Mouse (Mus musculus) lung, adult 18-20 months (tissue): ENCODE results near the gene Ppp1r21.
A peak's percentile ranks its signal among the peaks of the same experiment; 100 is the strongest.

ENCODE experiments used
- DNase-seq, 2 experiments: peaks; one replicate each; pipeline ENCODE4 v3.0.0; 2022; ENCODE audit warnings: mixed read lengths in 2 of 2

Gene Ppp1r21

DNA sequence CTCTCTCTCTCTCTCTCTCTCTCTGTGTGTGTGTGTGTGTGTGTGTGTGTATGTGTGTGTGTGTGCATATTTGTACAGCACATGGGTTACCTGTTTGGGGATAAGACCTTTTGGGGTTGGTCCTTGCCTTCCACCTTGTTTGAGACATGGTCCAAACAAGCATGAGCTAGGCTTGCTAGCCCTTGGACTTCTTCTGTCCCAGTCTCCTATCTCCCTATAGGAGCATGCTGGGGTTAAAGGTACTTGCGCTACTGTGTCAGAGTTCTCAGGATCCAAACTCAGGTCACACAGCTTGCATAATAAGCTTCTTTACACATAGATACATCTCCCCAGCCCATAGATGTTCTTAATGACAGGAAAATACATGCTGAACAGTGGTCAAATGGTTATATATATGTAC is 84.8 kb downstream of the Ppp1r21 start:
- no peak for DNase-seq

DNA sequence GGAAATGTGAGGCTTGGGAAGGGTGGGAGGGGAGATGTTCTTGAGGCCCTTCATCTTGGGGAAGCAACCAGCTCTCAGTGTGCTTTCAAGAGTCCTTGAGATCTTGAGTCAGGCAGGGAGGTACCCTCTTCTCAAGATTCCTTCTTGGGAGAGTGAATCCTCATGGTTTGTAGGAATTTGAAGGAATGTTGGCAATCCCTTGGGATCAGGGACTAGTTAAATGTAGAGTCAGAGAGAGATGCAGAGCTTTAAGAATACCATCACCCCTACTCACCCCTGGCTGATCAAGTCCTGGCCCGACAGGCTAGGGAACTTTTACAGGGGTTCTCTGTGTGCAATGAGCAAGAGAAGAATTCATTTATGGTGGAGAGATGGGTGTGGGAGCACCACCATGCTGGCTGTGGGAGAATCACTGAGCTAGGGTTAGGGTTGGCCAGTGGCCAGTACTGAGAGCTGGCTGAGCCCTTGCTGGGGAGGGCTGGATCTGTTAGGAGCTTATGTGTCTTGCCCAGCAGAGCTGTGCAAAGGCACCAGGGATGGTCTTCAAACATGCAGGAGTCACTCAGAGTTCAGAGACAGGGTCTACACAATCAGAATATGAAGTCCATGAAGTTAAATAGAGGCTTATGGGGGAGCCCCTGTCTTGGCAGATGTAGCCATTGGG is 85.7 kb downstream of the Ppp1r21 start:
- no peak for DNase-seq

DNA sequence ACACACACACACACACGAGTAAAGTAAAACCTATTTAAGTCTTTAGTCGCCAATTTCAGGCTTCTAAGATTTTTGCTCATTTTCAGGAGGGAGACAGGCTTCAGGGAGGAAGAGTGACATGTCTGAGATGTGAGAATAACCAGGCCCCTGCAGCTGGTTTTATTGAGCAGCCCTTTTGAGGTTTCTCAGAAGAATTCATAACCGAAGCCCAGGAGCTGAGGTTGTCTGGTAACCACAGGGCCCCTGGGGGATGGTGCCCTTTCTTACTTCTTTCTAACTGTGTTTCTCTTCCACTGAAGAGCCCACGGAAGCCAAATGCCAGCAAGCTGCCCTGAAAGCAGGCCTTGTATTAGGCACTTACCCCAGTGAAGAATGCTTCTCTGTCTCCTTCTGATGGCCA is 91.0 kb downstream of the Ppp1r21 start:
- no peak for DNase-seq

DNA sequence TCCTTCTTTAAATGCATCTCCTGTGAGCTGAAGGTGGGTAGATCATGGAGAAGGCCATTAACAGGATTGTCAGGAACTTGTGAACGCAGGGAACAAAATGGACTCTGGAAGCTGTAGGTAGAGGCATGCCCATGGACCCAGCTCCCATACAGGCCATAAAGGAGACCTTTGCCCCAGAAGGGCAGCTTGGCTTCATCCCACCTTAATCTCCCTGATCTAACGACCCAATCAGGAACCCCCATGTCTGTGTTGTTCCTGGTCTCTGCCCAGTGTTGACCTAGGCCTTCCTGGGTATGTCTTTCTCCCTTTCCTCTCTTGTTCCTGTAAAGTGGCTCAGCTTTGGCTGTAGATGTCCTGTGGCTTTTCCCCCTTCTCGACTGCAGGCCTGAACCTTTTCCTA is 91.5 kb downstream of the Ppp1r21 start:
- no peak for DNase-seq

DNA sequence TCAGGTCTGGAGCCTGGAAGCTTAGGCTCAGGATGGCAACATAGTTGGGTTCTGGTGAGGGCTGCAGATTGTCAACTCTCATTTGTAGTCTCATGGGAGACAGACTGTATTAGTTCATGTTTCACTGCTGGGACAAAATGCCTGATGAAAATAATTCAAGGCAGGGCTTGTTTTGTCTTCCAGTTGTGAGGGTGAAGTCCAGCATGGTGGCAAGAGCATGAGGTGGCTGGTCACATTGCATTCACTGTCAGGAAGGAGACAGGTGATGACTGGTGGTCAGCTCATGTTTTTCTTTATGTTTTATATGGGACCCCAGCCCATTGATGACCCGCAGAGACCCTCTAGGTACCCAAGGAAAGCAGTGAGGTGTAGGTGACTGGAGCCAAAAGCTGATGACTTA is 92.8 kb downstream of the Ppp1r21 start:
- no peak for DNase-seq

DNA sequence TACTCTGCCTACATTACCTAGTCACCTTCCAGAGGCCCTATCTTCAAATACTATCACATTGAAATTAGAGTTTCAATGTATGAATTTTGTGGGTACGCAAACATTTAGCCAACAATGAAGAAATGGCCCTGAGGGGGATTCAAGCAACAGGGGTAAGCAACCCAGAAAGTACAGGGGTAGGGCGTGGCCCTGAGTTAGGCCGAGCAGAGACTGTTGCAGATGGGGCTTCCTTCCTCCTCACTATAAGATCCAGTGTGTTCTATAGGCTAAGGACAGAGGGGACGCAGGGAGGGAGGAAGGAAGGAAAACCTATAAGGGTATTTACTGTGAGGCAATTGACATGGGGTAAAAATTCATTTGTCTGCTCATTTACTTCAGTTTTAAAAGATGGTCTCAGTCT is 94.5 kb downstream of the Ppp1r21 start:
- DNase-seq = no peak

DNA sequence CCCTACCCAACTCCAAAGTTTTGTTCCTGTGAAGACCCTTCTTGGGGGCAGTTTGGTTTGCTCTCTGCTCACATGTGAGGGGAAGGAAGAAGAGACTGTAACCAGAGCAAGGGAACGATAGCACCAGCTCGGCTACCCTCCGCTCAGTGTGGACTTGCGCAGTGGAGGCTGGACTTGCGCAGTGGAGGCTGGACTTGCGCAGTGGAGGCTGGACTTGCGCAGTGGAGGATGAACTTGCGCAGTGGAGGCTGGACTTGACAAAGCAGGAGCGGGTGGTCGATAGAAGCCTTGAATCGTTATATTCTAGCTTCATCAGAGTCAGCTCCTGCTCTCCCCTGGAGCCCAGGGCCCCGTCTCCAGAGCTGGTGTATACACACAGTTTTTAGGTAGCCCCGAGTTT is 95.4 kb downstream of the Ppp1r21 start:
- no peak for DNase-seq

DNA sequence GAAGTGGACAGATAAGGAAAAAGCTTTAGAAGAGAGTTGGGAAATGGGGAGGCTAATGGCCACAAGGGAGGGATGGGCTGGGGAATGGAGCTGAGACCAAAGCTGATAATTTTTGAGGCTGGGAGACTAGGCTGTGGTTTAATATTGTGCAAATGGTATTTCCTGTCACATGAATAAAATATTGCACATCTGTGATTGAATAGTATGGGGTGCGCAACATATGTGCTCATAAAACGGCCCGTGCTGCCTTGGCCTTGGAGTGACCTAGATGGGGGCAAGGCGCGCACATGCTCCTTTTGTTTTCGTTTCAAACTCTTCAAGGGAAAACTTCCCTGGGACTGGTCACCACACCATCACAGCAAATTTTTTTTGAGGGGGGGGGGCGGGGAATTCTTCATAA is 96.0 kb downstream of the Ppp1r21 start:
- no peak for DNase-seq

DNA sequence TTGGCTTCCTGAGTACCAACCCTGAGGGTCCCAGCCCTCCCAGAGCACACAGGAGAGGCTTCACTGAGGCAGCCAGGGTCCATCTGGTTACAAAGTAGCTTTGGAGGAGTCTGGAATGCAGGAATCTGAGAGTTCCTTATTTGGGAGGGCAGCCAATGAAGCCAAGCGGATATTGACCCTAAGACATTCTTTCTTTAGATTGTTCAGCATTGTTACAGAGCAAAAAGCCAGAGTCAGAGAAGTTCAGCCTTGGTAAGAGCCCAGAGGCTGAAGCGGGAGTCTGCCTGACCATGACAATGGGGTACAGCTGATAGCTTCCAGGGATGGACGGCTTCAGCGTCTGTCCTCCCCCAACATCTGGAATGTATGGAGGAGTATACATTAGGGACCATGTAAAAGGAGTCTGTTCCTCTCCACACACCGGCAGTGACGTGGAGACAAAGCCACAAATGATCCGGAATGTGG is 96.5 kb downstream of the Ppp1r21 start:
- DNase-seq = no peak

DNA sequence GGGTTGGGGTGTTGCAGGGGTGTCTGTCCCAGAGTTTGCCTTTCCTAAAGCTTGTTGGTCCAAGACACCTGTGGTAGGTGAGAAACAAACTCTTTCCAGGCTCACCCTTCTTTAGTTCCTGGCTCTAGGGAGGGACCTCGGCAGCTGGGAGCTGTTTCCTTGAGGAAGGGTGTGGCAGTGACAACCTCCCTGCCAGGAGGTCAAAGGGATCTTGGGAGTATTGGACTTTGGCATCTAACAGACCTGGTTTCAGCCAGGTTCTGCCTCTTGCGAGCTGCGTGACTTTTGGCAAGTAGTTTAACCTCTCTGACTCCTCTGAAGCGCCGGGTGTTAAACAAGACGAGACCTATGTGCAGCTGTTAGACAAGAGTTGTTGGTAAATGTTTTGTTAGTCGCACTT is 97.2 kb downstream of the Ppp1r21 start:
- peak; percentile 25 to 54 for DNase-seq

DNA sequence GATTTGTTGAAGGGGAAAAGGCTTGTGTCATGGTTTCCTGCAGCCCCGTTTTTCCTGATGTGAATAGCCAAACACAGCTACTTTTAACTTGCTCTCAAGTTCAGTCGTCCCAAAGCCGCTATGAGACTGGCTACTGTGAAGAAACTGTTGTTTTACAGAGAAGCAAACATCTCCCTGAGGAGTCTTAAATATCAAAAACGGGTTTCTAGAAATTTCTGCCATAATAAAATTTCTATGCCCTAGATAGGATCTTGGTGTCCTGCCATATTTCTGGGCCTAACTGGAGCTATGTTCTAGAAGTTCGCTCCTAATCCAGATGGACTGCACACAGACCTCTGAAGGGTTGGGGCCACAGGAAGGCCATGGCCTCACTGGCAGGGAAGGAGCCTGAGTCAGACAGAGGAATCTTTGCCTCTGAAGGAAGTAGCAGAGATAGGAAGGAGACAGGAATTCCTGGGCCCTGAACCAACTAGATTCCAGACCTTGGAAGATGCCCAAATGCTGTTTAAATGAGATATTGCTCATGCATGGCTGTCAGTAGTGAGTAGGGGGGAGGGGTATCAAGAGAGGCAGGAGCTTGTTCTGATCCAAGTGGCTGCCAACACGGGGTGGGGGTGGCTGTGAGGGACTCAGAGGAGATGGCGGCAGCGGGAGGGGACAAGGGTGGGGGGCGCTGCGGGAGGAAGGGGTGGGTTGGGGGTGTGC is 98.9 kb downstream of the Ppp1r21 start:
- peak; percentile 84 to 89 for DNase-seq

DNA sequence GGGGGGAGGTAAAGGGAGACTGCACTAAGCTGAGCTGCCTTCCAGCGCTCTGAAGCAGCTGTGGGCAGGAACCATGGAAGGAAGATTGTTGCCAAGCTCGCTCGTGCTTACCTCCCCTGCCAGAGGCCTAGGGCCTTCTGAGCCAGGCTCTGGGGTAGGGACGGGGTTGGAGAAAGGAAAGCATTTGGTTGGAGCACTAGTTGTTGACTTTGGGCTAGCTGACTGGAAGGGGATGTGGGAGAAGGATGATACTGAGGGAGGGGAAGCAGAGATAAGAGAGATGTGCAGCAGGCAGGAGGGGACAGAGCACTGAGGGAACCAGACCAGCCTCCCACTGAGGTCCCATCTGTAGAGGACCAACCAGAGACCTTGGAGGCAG is 99.5 kb downstream of the Ppp1r21 start:
- no peak for DNase-seq

DNA sequence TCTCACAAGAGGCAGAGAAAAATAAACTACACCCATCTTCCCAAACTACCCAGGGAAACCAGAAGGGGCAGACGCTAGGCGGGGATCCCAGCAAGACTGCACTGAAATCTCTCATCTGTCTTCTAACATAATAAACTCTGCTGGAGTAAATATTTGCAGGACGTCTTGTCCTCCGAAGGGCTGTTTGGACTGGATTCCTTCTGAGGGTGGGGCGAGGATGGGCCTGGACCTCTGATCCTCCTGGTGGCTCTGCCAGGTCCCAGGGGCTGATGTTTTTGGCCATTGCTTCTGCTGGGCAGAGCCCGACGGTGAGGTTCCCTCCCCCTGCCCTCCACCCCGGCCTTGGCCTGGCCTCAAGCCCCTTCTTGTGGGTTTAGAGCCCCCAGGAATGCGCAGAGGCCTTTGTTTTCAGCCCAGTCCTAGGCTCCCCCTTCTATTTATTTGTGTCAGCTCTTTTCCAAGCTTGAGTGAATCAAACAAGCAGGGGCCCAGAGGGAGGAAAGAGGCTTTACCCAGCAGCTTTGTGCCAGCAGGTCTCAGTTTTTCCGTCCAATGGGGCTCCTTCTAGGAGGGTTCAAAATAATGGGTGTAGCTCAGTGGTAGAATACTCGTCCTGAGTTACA is 100.1 kb downstream of the Ppp1r21 start:
- peak; percentile 82 to 89 for DNase-seq

DNA sequence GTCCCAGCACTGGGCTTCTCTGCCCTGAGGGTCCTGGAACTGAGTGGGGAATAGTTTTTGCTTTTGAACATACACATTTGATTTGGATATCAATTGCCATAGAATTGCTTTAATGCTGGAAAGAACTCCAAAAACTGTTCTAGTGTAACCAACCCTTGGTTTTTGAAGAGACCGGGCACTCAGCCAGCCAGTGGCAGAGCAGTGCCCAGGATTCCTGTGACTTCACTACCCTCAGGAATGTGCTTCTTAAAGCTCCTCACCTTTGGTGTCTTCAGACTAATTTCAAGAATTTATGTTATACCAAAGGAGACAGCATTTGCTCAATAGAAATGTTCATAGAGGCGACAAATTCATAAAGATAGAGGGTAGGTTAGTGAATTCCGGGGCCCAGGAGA is 100.6 kb downstream of the Ppp1r21 start:
- DNase-seq = peak; percentile 70 to 79

DNA sequence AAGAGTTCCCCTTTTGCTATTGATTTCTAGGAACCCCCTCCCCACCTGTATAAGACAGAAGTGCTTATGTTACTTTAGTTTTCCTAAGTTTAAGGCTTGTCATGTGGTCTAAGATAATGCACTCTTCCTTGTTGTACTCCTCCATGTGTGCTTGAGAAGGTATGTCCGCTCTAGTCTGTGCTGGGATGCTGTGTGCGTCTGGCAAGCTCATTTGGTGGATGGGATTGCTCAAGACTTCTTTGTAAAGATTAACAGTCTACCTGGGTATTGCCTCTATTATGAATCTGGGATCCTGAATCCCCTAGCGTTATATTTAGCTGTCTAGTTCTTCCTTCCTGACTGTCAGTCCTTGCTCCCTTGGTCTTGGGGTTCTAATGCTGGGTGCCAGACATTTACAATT is 102.7 kb downstream of the Ppp1r21 start:
- no peak for DNase-seq

DNA sequence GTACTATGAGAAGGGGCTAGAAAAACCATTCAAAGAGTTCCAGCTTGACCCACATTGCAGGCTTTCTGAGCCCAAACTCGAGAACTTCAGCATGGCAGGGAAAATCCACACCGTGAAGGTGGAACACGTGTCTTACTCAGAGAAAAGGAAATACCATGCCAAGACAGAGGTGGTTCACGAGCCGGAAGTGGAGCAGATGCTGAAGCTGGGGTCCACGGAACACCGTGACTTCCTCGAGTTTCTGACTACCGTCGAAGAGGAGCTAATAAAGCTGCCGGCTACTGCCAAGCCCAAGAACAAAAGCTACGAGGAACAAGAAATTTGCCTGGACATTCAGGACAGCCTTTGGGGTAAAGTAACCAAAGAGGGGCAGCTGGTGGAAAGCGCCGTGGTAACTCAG is 106.2 kb downstream of the Ppp1r21 start:
- DNase-seq = no peak

DNA sequence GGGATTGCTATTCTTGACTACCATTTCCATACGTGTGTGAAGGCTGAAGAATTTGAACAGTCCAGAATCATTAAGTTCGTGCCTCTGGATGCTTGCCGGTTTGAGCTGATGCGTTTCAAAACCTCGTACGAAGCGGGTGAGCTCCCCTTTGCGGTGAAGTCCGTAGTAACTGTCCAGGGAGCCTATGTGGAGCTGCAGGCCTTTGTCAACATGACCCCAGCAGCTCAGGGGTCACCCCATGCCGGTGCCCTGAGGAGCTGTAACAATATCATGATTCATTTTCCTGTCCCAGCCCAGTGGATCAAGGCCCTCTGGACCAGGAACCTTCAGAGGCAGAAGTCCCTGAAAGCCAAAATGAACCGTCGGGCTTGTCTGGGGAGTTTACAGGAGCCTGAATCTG is 106.7 kb downstream of the Ppp1r21 start:
- DNase-seq = no peak
